14 mouse cellular contexts compared by ENCODE assay signal in the genomic region with DNA sequence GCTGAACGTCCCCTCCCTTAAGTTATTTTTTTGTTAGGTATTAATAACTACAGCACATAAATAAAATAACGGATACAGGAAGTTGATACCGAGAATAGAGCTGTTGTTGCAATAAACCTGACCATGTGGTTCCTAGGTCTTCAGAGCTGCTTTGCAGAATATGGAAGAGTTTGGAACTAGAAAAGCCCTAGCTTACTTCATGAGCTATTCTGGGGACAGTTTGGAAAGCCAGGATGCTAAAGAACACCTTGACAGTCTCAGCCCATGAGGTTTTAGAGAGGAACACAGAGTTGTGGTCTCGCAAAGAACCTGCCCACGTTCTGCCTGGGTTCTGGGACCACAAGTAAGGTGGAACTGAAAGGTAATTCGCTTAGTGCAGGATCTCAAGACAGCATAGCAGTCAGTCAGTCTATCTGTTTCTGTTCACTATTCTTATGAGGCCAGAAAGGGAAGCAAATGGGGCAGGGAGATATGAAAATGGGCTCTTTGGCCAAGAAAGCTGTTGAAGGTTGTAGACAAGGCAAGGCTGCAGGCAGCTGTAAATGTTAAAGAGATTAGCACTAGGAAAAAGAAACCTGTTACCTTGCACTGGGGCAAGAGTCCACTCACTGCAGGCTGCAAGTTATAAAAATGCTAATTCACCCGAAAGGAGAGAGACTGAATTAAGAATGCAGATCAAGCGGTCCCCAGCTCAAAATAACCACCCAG. TPM values are rescaled to one million over a fixed set of nuclear protein-coding genes. Genes with fewer than 3 reads are reported as not detected.
DNase-seq lines count a peak whose midpoint lies in the region; ATAC-seq and TF ChIP-seq lines count a peak whose summit lies in the region.
"Had no signal": no experiment of that assay in that cellular context is flagged by ENCODE, and none has a peak within 500 bp of the region (broad histone marks: within the 10 kb centered on the region; RNA-seq: fewer than 3 reads in every experiment).

No protein-coding gene starts in this region.

- H3K36me3 ChIP-seq in liver, embryonic 11.5 days (ENCODE audit: control insufficient read depth, insufficient read depth, low read length) = no peaks in the 10 kb centered on the region; the same call in 1 of the 2 replicates
- H3K36me3 ChIP-seq in small intestine, adult 2 months (ENCODE audit: control insufficient read depth, insufficient read depth, low read length) = no peaks in the 10 kb centered on the region

- TF ChIP-seq CTCF in small intestine, adult 2 months (IDR thresholded peaks at IDR 0.05; ENCODE audit: extremely low read depth, insufficient read length, insufficient replicate concordance, low read depth, low read length) = no peak

- 0 out of 2 replicates have a peak overlapping the region, but pooled peaks have one; percentile 21 for H3K4me2 ChIP-seq in liver, embryonic 11.5 days
- H3K4me2 ChIP-seq: midbrain, embryonic 15.5 days; neural tube, embryonic 13.5 days had no signal

- no peak for DNase-seq in liver, embryonic 11.5 days (ENCODE audit: low spot score)
- DNase-seq in liver = no peak
- peak; percentile 25 to 43 for DNase-seq in kidney, postnatal 36 days
- DNase-seq in frontal cortex, postnatal 25 days (ENCODE audit: low spot score in 2 of 2) = no peak
- no peak for DNase-seq in layer of hippocampus, adult 8-10 months (ENCODE audit: low spot score in 2 of 2)
- DNase-seq: cerebellum, adult 11-12 months; forebrain, postnatal 0 days; lung, postnatal 14 days; right cerebral cortex, adult 18-20 months; thymus, postnatal 4 days had no signal

- peak; percentile 55 for ATAC-seq in liver, embryonic 11.5 days (replicated peaks; ENCODE audit: low FRiP score)
- peak; percentile 16; the same call in 1 of the 2 replicates for ATAC-seq in erythroid progenitor cell, adult 5-6 weeks (replicated peaks; ENCODE audit: low FRiP score, poor library complexity, severe bottlenecking)
- ATAC-seq: forebrain, postnatal 0 days; midbrain, embryonic 15.5 days had no signal

- peak overlapping the region; percentile 14; the same call in 1 of the 2 replicates for H3K27ac ChIP-seq in liver, embryonic 11.5 days (ENCODE audit: low read depth, low read length)
- no peak overlapping the region for H3K27ac ChIP-seq in small intestine, adult 2 months (ENCODE audit: insufficient read depth, low read depth, low read length)
- H3K27ac ChIP-seq: midbrain, embryonic 15.5 days; neural tube, embryonic 13.5 days had no signal

- WGBS in liver, embryonic 11.5 days = 63% methylated on average over 8 of the region's 8 CpGs
- 22% methylated on average over 8 of the region's 8 CpGs for WGBS in small intestine, adult 2 months

- no peaks in the 10 kb centered on the region for H3K27me3 ChIP-seq in liver, embryonic 11.5 days (replicated peaks; ENCODE audit: control insufficient read depth, insufficient read depth, low read length)
- H3K27me3 ChIP-seq in small intestine, adult 2 months (ENCODE audit: control insufficient read depth, insufficient read depth, low read length) = no peaks in the 10 kb centered on the region
- H3K27me3 ChIP-seq: midbrain, embryonic 15.5 days; neural tube, embryonic 13.5 days had no signal

- 0 out of 2 replicates have a peak overlapping the region, but pooled peaks have one; percentile 26 for H3K9ac ChIP-seq in liver, embryonic 11.5 days (ENCODE audit: low read depth, low read length)
- H3K9ac ChIP-seq: forebrain, postnatal 0 days; midbrain, embryonic 15.5 days; neural tube, embryonic 13.5 days had no signal

- no peak for TF ChIP-seq POLR2A in small intestine, adult 2 months (IDR thresholded peaks at IDR 0.05; ENCODE audit: low read depth, low read length)

- H3K9me3 ChIP-seq in liver, embryonic 11.5 days (ENCODE audit: control insufficient read depth, low read length) = no peaks in the 10 kb centered on the region
- H3K9me3 ChIP-seq: midbrain, embryonic 15.5 days; neural tube, embryonic 13.5 days had no signal

- peaks cover 22% of the 10 kb centered on the region for H3K4me1 ChIP-seq in liver, embryonic 11.5 days (replicated peaks; ENCODE audit: control insufficient read depth, insufficient read depth, low read length)
- no peaks in the 10 kb centered on the region; the same call in 1 of the 2 replicates for H3K4me1 ChIP-seq in small intestine, adult 2 months (ENCODE audit: control insufficient read depth, insufficient read depth, insufficient read length, low read length)
- H3K4me1 ChIP-seq: midbrain, embryonic 15.5 days had no signal

- H3K4me3 ChIP-seq in liver, embryonic 11.5 days (ENCODE audit: low read depth, low read length) = no peak overlapping the region
- peak overlapping the region; percentile 24 for H3K4me3 ChIP-seq in small intestine, adult 2 months (ENCODE audit: low read depth, low read length)
- H3K4me3 ChIP-seq: midbrain, embryonic 15.5 days; neural tube, embryonic 13.5 days had no signal

RNA-seq across cellular contexts. Expression of gene Cd24a, which starts 10.5 kb away (rescaled TPM):
- 420 and 459 TPM in 2 replicates for polyA plus RNA-seq in liver, embryonic 11.5 days (2014; fragmentation: Nextera tagmentation; extraction: Ambion mirVana)
- 6,032 and 6,430 TPM in 2 replicates for total RNA-seq in erythroid progenitor cell, adult 5-6 weeks (2015; ENCODE audit: low replicate concordance)
- 6,106 and 7,183 TPM in 2 replicates for total RNA-seq in erythroid progenitor cell, adult 5-6 weeks (2017; ENCODE audit: low replicate concordance)
- 94.9 and 147 TPM in 2 replicates for polyA plus RNA-seq in small intestine, adult 2 months (2012; rRNA removed)
- total RNA-seq in layer of hippocampus, adult 8-10 months (2022) = 10 to 100 TPM in 3 of 4 experiments, 1 to 10 TPM in 1; 7.3 to 13.6 (median 12.1) TPM

RNA-seq across cellular contexts. Expression of gene 1700021F05Rik, which starts 47.8 kb away (rescaled TPM):
- 79.5 and 80.7 TPM in 2 replicates for polyA plus RNA-seq in liver, embryonic 11.5 days (2014; fragmentation: Nextera tagmentation; extraction: Ambion mirVana)
- 7.6 and 19.3 TPM in 2 replicates for total RNA-seq in erythroid progenitor cell, adult 5-6 weeks (2015; ENCODE audit: low replicate concordance)
- total RNA-seq in erythroid progenitor cell, adult 5-6 weeks (2017; ENCODE audit: low replicate concordance) = 21.9 and 25.0 TPM in 2 replicates
- polyA plus RNA-seq in small intestine, adult 2 months (2012; rRNA removed) = 5.1 and 5.3 TPM in 2 replicates
- total RNA-seq in layer of hippocampus, adult 8-10 months (2022) = 10 to 100 TPM; 33.9 to 44.5 (median 41.1) TPM

Comparison
In these comparisons a context has a peak if more than half of its experiments do, and no peak if none do; other contexts are left out.
1. DNase-seq: peak in kidney, postnatal 36 days (2 of 2); none in liver, embryonic 11.5 days (single experiment), liver (single experiment), frontal cortex, postnatal 25 days (0 of 2) and layer of hippocampus, adult 8-10 months (0 of 2).
2. RNA of gene Cd24a, which starts 10.5 kb away (total RNA-seq): 6,032 to 7,183 TPM in erythroid progenitor cell, adult 5-6 weeks; 7.3 to 13.6 TPM in layer of hippocampus, adult 8-10 months; every median in the first group is over 100 times any median in the second.